Mouse (Mus musculus) MEL (cell line): ENCODE measurements around the gene Eef2k. TPM values are rescaled to one million over a fixed set of nuclear protein-coding genes. Genes with fewer than 3 reads are reported as not detected.

Source experiments
- DNase-seq: peaks from one replicate; pipeline ENCODE4 v3.0.0; 2011; ENCODE audit warnings: low read depth, low spot score
- H3K27ac ChIP-seq: 2 replicates; pipeline ENCODE4 v1.5.1; 2012; ENCODE audit warnings: low read depth, mild to moderate bottlenecking, control low read depth, low read length, moderate library complexity; ENCODE audit not compliant: control insufficient read depth
- H3K27me3 ChIP-seq, 2 experiments: fragments of 150-350 bp in 1 of 2; sonication (generic) in 1 of 2; 2 replicates each; pipeline ENCODE4 v1.6.1; 2012; ENCODE audit warnings: low read length in 2 of 2, mild to moderate bottlenecking in 2 of 2, improper control_type of control experiment in 1 of 2, moderate library complexity in 1 of 2; ENCODE audit not compliant: insufficient read depth in 2 of 2, control insufficient read depth in 1 of 2
- H3K36me3 ChIP-seq, 2 experiments: 2 replicates each; pipeline ENCODE4 v1.6.1; 2012 to 2014; ENCODE audit warnings: low read length in 2 of 2, improper control_type of control experiment in 1 of 2, inconsistent platforms in 1 of 2, mild to moderate bottlenecking in 1 of 2; ENCODE audit not compliant: insufficient read depth in 2 of 2, control insufficient read depth in 1 of 2
- H3K4me1 ChIP-seq, 2 experiments: fragments of 150-350 bp in 1 of 2; sonication (generic) in 1 of 2; 2 replicates each; pipeline ENCODE4 v1.6.1; 2012; ENCODE audit warnings: low read length in 2 of 2, improper control_type of control experiment in 1 of 2, mild to moderate bottlenecking in 1 of 2; ENCODE audit not compliant: insufficient read depth in 2 of 2, control insufficient read depth in 1 of 2
- H3K4me3 ChIP-seq, 2 experiments: fragments of 150-350 bp in 1 of 2; sonication (generic) in 1 of 2; 2 replicates each; pipeline ENCODE4 v1.5.1; 2012; ENCODE audit warnings: low read depth in 2 of 2, low read length in 2 of 2, mild to moderate bottlenecking in 2 of 2, moderate library complexity in 2 of 2, control low read depth in 1 of 2, improper control_type of control experiment in 1 of 2; ENCODE audit not compliant: control insufficient read depth in 1 of 2, insufficient read depth in 1 of 2
- H3K79me2 ChIP-seq: 2 replicates; pipeline ENCODE4 v1.6.1; 2012; ENCODE audit warnings: mild to moderate bottlenecking, low read length, moderate library complexity; ENCODE audit not compliant: control insufficient read depth, poor library complexity, insufficient read depth
- H3K9ac ChIP-seq: 2 replicates; pipeline ENCODE4 v1.6.1; 2012; ENCODE audit warnings: low read depth, mild to moderate bottlenecking, control low read depth, low read length, moderate library complexity; ENCODE audit not compliant: control insufficient read depth, poor library complexity, severe bottlenecking
- H3K9me3 ChIP-seq: fragments of 150-350 bp; sonication (generic); replicated peaks from 2 replicates; pipeline ENCODE4 v1.6.1; 2012; ENCODE audit warnings: mild to moderate bottlenecking, low read length, improper control_type of control experiment, moderate library complexity; ENCODE audit not compliant: insufficient read depth
- BHLHE40 ChIP-seq: IDR thresholded peaks from 2 replicates; pipeline ENCODE4 v1.6.1; 2012; ENCODE audit warnings: low read depth, mild to moderate bottlenecking, inconsistent platforms, low read length, improper control_type of control experiment, borderline replicate concordance
- CTCF ChIP-seq, 3 experiments: IDR thresholded peaks in 2 of 3; conservative IDR thresholded peaks in 1 of 3; 2 replicates each; pipeline ENCODE4 v1.5.1; 2011 to 2012; ENCODE audit warnings: low read length in 3 of 3, low read depth in 2 of 3, mild to moderate bottlenecking in 2 of 3, improper control_type of control experiment in 1 of 3, inconsistent platforms in 1 of 3, mixed read lengths in 1 of 3, moderate library complexity in 1 of 3; ENCODE audit not compliant: control insufficient read depth in 1 of 3, insufficient read depth in 1 of 3, poor library complexity in 1 of 3, severe bottlenecking in 1 of 3
- E2F4 ChIP-seq: IDR thresholded peaks from 2 replicates; pipeline ENCODE4 v1.6.1; 2011; ENCODE audit warnings: low read depth, low read length, improper control_type of control experiment, borderline replicate concordance
- ELF1 ChIP-seq: IDR thresholded peaks from 2 replicates; pipeline ENCODE4 v1.6.1; 2014; ENCODE audit warnings: low read depth, mild to moderate bottlenecking, inconsistent platforms, low read length, improper control_type of control experiment, moderate library complexity
- EP300 ChIP-seq, 2 experiments: IDR thresholded peaks; 2 replicates each; pipeline ENCODE4 v1.6.1; 2011; ENCODE audit warnings: improper control_type of control experiment in 2 of 2, low read length in 2 of 2, low read depth in 1 of 2, mild to moderate bottlenecking in 1 of 2
- ETS1 ChIP-seq: IDR thresholded peaks from 2 replicates; pipeline ENCODE4 v1.6.1; 2012; ENCODE audit warnings: low read depth, mild to moderate bottlenecking, inconsistent platforms, low read length, improper control_type of control experiment, moderate library complexity
- GABPA ChIP-seq: IDR thresholded peaks from 2 replicates; pipeline ENCODE4 v1.6.1; 2012; ENCODE audit warnings: low read depth, mild to moderate bottlenecking, inconsistent platforms, low read length, improper control_type of control experiment, moderate library complexity
- GATA1 ChIP-seq: IDR thresholded peaks from 2 replicates; pipeline ENCODE4 v1.6.1; 2011; ENCODE audit warnings: low read depth, low read length, improper control_type of control experiment
- HCFC1 ChIP-seq: IDR thresholded peaks from 2 replicates; pipeline ENCODE4 v1.6.1; 2012; ENCODE audit warnings: low read depth, mild to moderate bottlenecking, inconsistent platforms, low read length, improper control_type of control experiment, moderate library complexity
- KAT2A ChIP-seq: conservative IDR thresholded peaks from 2 replicates; pipeline ENCODE4 v1.6.1; 2012; ENCODE audit warnings: low read depth, low read length, improper control_type of control experiment, inconsistent platforms
- MAFK ChIP-seq: IDR thresholded peaks from 2 replicates; pipeline ENCODE4 v1.6.1; 2011; ENCODE audit warnings: low read depth, mild to moderate bottlenecking, low read length, improper control_type of control experiment, borderline replicate concordance
- MAX ChIP-seq: IDR thresholded peaks from 2 replicates; pipeline ENCODE4 v1.6.1; 2011; ENCODE audit warnings: low read length, improper control_type of control experiment
- MAZ ChIP-seq: IDR thresholded peaks from 2 replicates; pipeline ENCODE4 v1.6.1; 2012; ENCODE audit warnings: low read depth, mild to moderate bottlenecking, inconsistent platforms, low read length, improper control_type of control experiment
- MEF2A ChIP-seq: IDR thresholded peaks from 2 replicates; pipeline ENCODE4 v1.6.1; 2014; ENCODE audit warnings: low read depth, mild to moderate bottlenecking, inconsistent platforms, low read length, improper control_type of control experiment; ENCODE audit not compliant: poor library complexity, insufficient replicate concordance, severe bottlenecking; ENCODE audit errors: extremely low read depth
- MXI1 ChIP-seq: IDR thresholded peaks from 2 replicates; pipeline ENCODE4 v1.6.1; 2011; ENCODE audit warnings: mild to moderate bottlenecking, low read depth, low read length, improper control_type of control experiment
- MYC ChIP-seq: IDR thresholded peaks from 2 replicates; pipeline ENCODE4 v1.6.1; 2011; ENCODE audit warnings: low read depth, mild to moderate bottlenecking, low read length, improper control_type of control experiment, moderate library complexity
- NELFE ChIP-seq: IDR thresholded peaks from 2 replicates; pipeline ENCODE4 v1.6.1; 2011; ENCODE audit warnings: low read depth, low read length, improper control_type of control experiment
- NRF1 ChIP-seq: IDR thresholded peaks from 2 replicates; pipeline ENCODE4 v1.6.1; 2014; ENCODE audit warnings: low read depth, mild to moderate bottlenecking, inconsistent platforms, low read length, improper control_type of control experiment, moderate library complexity; ENCODE audit not compliant: poor library complexity, insufficient read depth, severe bottlenecking
- POLR2A ChIP-seq, 2 experiments: IDR thresholded peaks; 2 replicates each; pipeline ENCODE4 v1.6.1; 2011 to 2012; ENCODE audit warnings: low read length in 2 of 2, mild to moderate bottlenecking in 2 of 2, control low read depth in 1 of 2, improper control_type of control experiment in 1 of 2, low read depth in 1 of 2, moderate library complexity in 1 of 2; ENCODE audit not compliant: control insufficient read depth in 1 of 2, insufficient read depth in 1 of 2, poor library complexity in 1 of 2
- POLR2AphosphoS2 ChIP-seq: IDR thresholded peaks from 2 replicates; pipeline ENCODE4 v1.6.1; 2011; ENCODE audit warnings: low read length, improper control_type of control experiment
- POLR2AphosphoS5 ChIP-seq: IDR thresholded peaks from 2 replicates; pipeline ENCODE4 v1.6.1; 2012; ENCODE audit warnings: low read depth, borderline replicate concordance, mild to moderate bottlenecking, inconsistent platforms, low read length, moderate library complexity, mixed read lengths
- RAD21 ChIP-seq: IDR thresholded peaks from 2 replicates; pipeline ENCODE4 v1.6.1; 2011; ENCODE audit warnings: mild to moderate bottlenecking, low read depth, low read length, improper control_type of control experiment
- RCOR1 ChIP-seq: IDR thresholded peaks from 2 replicates; pipeline ENCODE4 v1.6.1; 2012; ENCODE audit warnings: low read depth, mild to moderate bottlenecking, inconsistent platforms, low read length, improper control_type of control experiment
- SIN3A ChIP-seq: IDR thresholded peaks from 2 replicates; pipeline ENCODE4 v1.6.1; 2012; ENCODE audit warnings: low read length, improper control_type of control experiment, inconsistent platforms
- SMC3 ChIP-seq: IDR thresholded peaks from 2 replicates; pipeline ENCODE4 v1.6.1; 2011; ENCODE audit warnings: low read depth, low read length, improper control_type of control experiment
- TAL1 ChIP-seq: IDR thresholded peaks from 2 replicates; pipeline ENCODE4 v1.6.1; 2012; ENCODE audit warnings: mild to moderate bottlenecking, inconsistent platforms, low read length, moderate library complexity, mixed read lengths
- TBP ChIP-seq: IDR thresholded peaks from 2 replicates; pipeline ENCODE4 v1.8.0; 2011; ENCODE audit warnings: low read depth, low read length, improper control_type of control experiment
- TCF12 ChIP-seq: IDR thresholded peaks from 2 replicates; pipeline ENCODE4 v1.6.1; 2014; ENCODE audit warnings: low read depth, mild to moderate bottlenecking, inconsistent platforms, low read length, improper control_type of control experiment, moderate library complexity
- UBTF ChIP-seq: IDR thresholded peaks from 2 replicates; pipeline ENCODE4 v1.6.1; 2012; ENCODE audit warnings: low read depth, mild to moderate bottlenecking, inconsistent platforms, low read length, improper control_type of control experiment, moderate library complexity, borderline replicate concordance; ENCODE audit not compliant: insufficient read depth
- USF1 ChIP-seq: IDR thresholded peaks from 2 replicates; pipeline ENCODE4 v1.6.1; 2014; ENCODE audit warnings: low read depth, mild to moderate bottlenecking, inconsistent platforms, low read length, improper control_type of control experiment, moderate library complexity
- USF2 ChIP-seq, 2 experiments: IDR thresholded peaks; 2 replicates each; pipeline ENCODE4 v1.6.1; 2011 to 2012; ENCODE audit warnings: improper control_type of control experiment in 2 of 2, low read length in 2 of 2, borderline replicate concordance in 1 of 2, inconsistent platforms in 1 of 2, low read depth in 1 of 2, mild to moderate bottlenecking in 1 of 2; ENCODE audit not compliant: insufficient read depth in 1 of 2
- ZC3H11A ChIP-seq: IDR thresholded peaks from 2 replicates; pipeline ENCODE4 v1.6.1; 2012; ENCODE audit warnings: low read depth, mild to moderate bottlenecking, inconsistent platforms, low read length, improper control_type of control experiment
- ZKSCAN1 ChIP-seq: IDR thresholded peaks from 2 replicates; pipeline ENCODE4 v1.6.1; 2012; ENCODE audit warnings: low read depth, mild to moderate bottlenecking, inconsistent platforms, low read length, improper control_type of control experiment, moderate library complexity
- ZNF384 ChIP-seq: IDR thresholded peaks from 2 replicates; pipeline ENCODE4 v1.6.1; 2012; ENCODE audit warnings: low read depth, mild to moderate bottlenecking, inconsistent platforms, low read length, improper control_type of control experiment
- polyA plus RNA-seq, 2 experiments: library from polyadenylated mRNA; stranded (reverse) in 1 of 2; unstranded in 1 of 2; fragments of >175 nt in 1 of 2; fragments of >200 nt in 1 of 2; gene quantifications; 2 replicates each; pipeline versions ENCODE4 v1.2.1 to v1.2.4; 2012; ENCODE audit warnings: low replicate concordance in 2 of 2, low read depth in 1 of 2; ENCODE audit not compliant: insufficient read length in 2 of 2, insufficient read depth in 1 of 2, missing spikeins in 1 of 2
- total RNA-seq: library from RNA; depleted of rRNA; stranded (reverse); fragments of 300-350 nt; gene quantifications from 2 replicates; pipeline ENCODE4 v1.2.3, GENCODE M21; 2012; rRNA removed

Eef2k gene
- total RNA-seq (56.1 and 69.2 TPM in 2 replicates), polyA plus RNA-seq (10 to 100 TPM in 1 of 2 experiments, not detected in 1; 56.2 TPM)

DNA sequence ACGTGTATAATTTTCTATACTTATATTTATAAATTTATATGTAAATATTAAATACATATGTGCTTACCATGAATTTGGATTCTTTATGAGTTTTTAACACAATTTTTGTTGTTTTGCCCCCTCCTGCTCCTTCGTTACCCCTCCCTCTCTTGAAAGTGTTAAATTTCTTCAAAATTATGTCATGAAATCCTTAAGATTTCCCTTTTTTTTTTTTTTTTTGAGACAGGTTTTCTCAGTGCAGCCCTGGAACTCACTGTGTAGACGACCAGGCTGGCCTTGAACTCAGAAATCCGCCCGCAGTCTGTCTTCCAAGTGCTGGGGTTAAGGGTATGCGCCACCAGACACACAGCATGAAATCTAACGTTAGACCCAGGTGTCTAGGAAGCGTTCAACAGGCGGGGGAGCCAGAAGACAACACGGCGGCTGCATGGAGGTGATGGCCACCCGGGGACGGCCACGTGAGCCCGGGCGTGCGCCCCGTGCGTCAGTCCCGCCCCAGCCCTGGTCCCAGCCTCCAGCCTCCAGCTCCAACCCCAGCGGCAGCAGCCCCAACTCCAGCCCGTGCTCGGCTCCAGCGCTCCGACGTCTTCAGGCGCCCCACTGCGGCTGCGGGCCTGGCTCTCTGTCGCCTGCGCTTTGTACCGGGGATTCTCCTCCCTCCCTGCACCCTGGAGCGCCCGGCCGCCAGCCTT is at the start of gene Eef2k:
Eef2k (plus strand) TSS at position 487 of the 692 bp plus-strand sequence.
- Histone ChIP-seq H3K9me3 (no peaks in the 10 kb centered on the region), H3K27me3 (no peaks in the 10 kb centered on the region), H3K9ac (peak within 1 kb of the TSS; percentile 93), H3K79me2 (peaks cover 16% of the 10 kb centered on the region), H3K4me1 (peaks cover 0 to 8% of the 10 kb centered on the region in 2 experiments; a peak in 1 of 4 replicates), H3K27ac (peak within 1 kb of the TSS; percentile 85), H3K4me3 (peak within 1 kb of the TSS; percentile 56 to 63), H3K36me3 (no peaks in the 10 kb centered on the region; a peak in 1 of 4 replicates)
- peak; percentile 96 for DNase-seq
- TF ChIP-seq POLR2AphosphoS2: no peak
- no peak for TF ChIP-seq GABPA
- no peak for TF ChIP-seq POLR2AphosphoS5
- no peak; the same call in 1 of the 2 replicates for TF ChIP-seq KAT2A
- TF ChIP-seq SIN3A: peak; percentile 85
- peak; percentile 87; the same call in 1 of the 2 replicates for TF ChIP-seq UBTF
- TF ChIP-seq MYC: peak; percentile 88
- no peak for TF ChIP-seq GATA1
- 0 out of 2 replicates have a peak, but pooled peaks have one; percentile 25 for TF ChIP-seq NELFE
- peak; percentile 47; the same call in 1 of the 2 replicates for TF ChIP-seq ETS1
- TF ChIP-seq TCF12: 0 out of 2 replicates have a peak, but pooled peaks have one; percentile 37
- no peak for TF ChIP-seq E2F4
- peak; percentile 35; the same call in 1 of the 2 replicates for TF ChIP-seq ZC3H11A
- TF ChIP-seq BHLHE40: peak; percentile 94
- peak; percentile 94 for TF ChIP-seq USF1
- peak; percentile 40 for TF ChIP-seq RAD21
- no peak for TF ChIP-seq USF2 (IDR thresholded peaks at IDR 0.05; ENCODE audit: borderline replicate concordance in 1 of 2, insufficient read depth in 1 of 2, low read depth in 1 of 2, low read length in 2 of 2)
- no peak; the same call in 1 of the 2 replicates for TF ChIP-seq MAX
- TF ChIP-seq MXI1: peak; percentile 97
- TF ChIP-seq TBP: peak; percentile 100
- TF ChIP-seq ZNF384: peak; percentile 97
- TF ChIP-seq EP300 (IDR thresholded peaks at IDR 0.05; ENCODE audit: low read depth in 1 of 2, low read length in 2 of 2): no peak
- TF ChIP-seq POLR2A (IDR thresholded peaks at IDR 0.05; ENCODE audit: control insufficient read depth in 1 of 2, insufficient read depth in 1 of 2, low read depth in 1 of 2, low read length in 2 of 2, poor library complexity in 1 of 2): peak in 1 of 2 experiments; percentile 67; a peak in 3 of 4 replicates
- no peak for TF ChIP-seq RCOR1
- TF ChIP-seq MAFK: peak; percentile 93
- 0 out of 2 replicates have a peak, but pooled peaks have one; percentile 36 for TF ChIP-seq NRF1
- TF ChIP-seq ZKSCAN1: no peak
- 0 out of 2 replicates have a peak, but pooled peaks have one; percentile 13 for TF ChIP-seq MEF2A
- peak; percentile 62; the same call in 1 of the 2 replicates for TF ChIP-seq ELF1
- TF ChIP-seq MAZ: peak; percentile 83
- peak; percentile 38; the same call in 1 of the 2 replicates for TF ChIP-seq HCFC1
- TF ChIP-seq CTCF (IDR thresholded peaks at IDR 0.05 in 2 of 3, conservative IDR thresholded peaks at IDR 0.05 in 1 of 3; ENCODE audit: control insufficient read depth in 1 of 3, insufficient read depth in 1 of 3, low read depth in 2 of 3, low read length in 3 of 3, poor library complexity in 1 of 3, severe bottlenecking in 1 of 3): peak in 2 of 3 experiments; percentile 24 to 36; a peak in 1 of 6 replicates
- TF ChIP-seq SMC3: peak; percentile 37
- no peak for TF ChIP-seq TAL1
